Mouse (Mus musculus) c-Kit-positive CD71-positive TER-119-negative erythroid progenitor cells, embryonic 14.5 days (primary cell): ENCODE measurements around the gene Tnfrsf21.

Experiments used
- DNase-seq: peaks from one replicate; pipeline ENCODE4 v3.0.0-alpha.2; 2013; ENCODE audit warnings: low read depth

The Tnfrsf21 gene

DNA sequence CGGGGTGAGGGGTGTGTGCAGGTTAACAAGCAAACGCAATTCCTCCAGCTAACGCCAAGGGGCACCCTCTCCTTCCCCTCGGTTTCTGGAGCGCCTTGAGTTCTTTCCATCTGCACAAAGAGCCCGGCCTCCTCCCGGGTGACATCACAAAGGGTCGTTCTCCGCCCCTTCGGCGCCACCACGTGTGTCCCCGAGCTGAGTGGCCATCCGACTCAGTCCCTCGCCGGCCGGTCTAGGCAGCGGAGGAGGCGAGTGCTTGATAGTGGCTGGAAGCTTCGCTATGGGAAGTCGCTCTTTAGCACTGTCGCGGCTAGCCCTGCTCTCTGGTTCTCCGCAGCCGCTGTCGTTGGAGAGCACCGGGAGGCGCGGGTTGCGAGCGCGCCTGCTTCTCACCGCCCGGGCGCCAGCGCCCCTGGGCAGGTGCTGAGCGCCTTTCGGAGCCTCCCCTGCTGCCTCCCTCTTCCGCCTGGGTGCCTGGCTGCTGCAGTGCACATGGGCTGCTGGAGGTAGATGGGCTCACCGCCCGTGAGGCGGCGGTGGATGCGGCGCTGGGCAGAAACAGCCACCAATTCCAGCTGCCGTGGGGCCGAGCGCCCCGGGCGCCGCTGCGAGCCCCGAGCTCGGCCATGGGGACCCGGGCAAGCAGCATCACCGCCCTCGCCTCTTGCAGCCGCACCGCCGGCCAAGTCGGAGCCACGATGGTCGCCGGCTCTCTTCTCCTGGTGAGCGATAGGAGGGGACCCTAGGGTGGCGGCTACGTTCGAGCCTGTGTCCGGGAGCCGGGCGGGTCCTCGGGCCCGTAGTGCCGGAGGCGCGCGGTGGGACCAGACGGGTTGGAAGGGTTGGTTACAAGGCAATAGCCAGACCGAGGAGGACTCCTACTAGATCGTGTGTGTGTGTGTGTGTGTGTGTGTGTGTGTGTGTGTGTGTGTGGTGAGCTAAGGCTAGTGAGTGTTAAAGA is at the start of gene Tnfrsf21:
Gene Tnfrsf21, plus strand, starts transcription at position 185 of the 961 bp plus-strand sequence.
- DNase-seq = peak; percentile 93

DNA sequence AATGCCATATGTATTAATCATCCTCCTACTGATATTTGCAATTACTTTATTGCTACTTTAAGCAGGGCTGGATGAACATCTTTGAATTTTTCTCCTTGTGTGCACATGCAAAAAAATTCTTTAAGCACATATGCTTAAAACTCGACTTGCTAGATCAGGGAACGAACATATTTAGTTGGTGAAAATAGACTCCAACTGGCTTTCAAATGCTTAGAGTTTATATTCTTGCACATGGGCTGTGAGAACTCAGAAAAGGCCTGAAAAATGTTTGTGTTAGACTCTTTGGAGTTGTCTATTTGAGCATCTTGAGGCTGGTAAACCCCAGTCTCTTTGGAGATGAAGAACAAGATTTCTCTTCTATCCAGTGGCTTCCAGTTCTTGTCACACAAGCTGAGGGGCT is 48.2 kb upstream of the Tnfrsf21 start:
- no peak for DNase-seq

DNA sequence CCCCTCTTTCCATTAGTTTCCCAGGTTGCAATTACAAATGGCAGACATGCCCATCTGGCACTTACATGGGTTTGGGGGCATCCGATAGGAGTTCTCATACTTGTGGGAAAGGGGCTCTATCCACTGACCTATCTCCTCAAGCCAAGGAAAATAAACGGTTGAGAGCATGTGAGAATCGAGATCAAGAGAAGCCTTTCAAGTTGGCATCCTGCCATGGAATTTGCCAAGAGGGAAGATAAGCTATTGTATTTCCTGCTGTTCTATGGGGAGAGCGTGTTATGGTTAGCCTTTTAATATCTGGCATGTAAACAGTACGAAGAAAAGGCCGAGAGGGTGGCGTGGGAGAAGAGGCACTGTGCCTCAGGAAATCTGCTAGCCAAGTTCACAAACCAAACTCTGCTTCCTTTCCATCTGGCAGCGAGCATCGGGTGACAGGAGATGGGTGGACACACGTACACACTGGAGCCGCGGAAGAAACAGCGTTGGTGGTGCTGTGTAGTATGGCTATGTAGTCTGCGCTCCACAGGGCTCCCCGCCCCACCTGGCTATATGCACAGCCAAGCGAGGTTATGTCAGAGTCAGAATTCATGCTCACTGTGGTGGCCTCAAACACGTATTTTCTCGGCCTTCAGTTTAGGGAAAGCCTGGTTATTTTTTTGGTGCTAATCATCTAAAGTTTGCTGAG is 40.9 kb upstream of the Tnfrsf21 start:
- DNase-seq = no peak

DNA sequence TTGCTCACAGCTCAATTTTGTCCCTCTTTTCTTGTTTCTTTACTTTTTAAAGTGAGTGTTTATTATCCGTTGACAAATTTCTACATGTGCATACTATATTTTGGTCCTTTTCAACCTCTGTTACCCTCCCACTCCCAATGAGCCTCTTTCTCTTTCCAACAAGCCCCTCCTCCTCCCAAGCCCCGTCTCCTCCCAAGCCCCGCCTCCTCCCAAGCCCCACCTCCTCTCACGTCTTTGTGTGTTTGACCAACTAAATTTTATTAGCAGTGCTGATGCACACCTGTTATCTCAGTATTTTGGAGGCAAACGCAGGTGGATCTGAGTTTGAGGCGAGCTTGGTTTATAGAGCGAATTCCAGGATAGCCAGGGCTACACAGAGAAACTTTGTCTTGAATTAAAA is 38.6 kb upstream of the Tnfrsf21 start:
- DNase-seq = no peak

DNA sequence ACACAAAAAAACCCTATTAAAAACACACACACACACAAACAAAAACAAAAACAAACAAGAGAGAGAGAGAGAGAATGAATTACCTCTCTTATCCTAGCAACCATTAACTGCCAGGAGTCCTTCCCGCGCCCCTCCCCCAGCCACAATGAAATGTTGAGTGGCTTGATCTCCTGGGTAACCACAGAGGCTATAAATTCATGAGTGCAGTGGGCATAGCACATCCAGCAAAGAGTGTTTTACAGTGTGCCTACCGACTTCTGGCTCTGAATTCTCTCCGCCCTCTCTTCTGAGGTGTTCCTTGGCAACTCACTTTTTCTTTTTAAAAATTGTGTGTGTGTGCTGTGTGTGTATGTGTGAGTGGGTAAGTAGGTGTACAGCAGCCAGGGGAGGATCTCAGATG is 38.0 kb upstream of the Tnfrsf21 start:
- no peak for DNase-seq

DNA sequence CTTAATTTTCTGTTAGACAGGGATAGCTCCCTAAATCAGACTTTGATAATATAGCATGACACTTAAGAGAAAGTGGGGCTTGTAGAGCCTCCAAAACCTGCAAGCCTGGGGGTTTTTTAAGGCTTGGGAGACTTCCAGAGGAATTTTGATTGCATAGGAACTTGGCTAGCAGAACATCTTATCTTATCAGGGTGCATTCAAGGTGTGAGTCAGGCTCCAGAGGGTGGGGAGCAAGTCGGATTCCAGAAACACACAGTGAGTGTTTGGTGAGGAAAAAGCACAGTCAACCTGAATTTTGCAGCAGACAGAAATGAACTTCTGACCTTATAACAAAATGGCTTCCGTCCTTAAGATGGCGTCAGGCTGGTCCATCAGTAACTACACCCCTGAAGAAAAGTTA is 34.5 kb upstream of the Tnfrsf21 start:
- no peak for DNase-seq

DNA sequence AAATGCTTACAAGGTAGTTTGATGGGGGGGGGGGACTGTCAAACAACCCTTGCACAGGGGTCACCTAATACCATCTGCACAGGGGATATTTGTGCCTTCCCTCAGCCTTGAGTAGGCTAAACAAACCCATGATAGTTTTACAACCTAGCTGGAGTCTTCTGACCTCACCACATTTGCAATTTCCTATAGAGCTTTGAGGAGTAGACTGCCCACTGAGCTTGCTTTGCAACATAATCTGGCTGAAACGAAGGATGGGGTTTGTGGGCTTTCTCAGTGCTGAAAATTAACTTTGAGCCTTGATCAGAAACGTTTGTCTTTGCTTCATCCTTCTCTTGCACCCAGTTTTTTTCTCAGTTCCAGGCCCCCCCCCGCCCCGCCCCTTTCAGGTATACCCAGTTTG is 33.8 kb upstream of the Tnfrsf21 start:
- no peak for DNase-seq

DNA sequence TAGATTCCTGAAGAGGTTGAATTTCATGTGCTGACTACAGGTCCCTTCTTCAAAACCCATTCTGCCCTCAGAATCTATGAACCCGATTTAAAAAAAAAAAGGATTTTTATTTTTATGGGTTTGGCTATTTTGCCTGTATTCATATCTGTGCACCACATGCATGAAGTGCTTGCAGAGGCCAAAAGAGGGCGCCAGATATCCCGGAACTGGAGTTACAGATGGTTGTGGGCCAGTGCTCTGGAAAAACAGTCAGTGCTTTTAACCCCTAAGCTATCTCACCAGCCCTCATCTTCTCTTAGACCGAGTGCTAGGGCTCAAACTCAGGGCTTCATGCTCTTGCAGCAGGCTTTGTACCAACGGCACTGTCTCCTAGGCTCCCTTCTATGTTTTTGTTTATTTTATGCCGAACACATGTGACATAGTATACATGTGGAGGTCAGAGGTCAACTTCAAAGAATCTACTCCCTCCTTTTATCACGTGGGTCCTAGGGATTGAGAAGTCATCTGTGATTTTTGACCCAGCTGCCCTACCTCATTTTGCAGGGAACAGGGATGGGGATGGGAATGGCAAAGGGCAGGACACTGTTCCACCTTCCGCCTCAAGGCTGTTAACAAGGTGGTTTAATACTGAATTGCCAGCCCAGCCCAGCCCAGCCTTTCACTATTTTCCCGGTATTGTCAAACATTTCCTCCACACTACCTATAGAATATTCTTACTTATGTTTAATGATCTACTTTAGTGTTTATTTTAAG is 30.3 kb upstream of the Tnfrsf21 start:
- DNase-seq = peak; percentile 29

DNA sequence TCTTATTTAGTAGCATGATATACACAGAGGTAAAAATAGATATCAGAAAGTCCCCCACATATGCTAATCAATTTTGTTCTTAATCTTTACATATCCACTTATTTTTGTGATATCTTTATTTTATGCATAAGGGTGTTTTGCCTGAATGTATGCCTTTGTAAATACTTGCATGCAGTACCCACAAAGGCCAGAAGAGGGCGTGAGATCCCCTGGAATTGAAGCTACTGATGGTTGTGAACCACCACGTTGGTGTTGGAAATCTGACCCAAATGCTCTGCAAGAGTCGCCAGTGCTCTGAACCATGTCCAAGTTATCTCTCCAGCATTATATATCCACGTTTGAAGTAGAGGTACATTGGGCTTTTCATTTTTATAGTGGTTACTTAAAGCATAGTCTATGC is 28.7 kb upstream of the Tnfrsf21 start:
- peak; percentile 32 for DNase-seq

DNA sequence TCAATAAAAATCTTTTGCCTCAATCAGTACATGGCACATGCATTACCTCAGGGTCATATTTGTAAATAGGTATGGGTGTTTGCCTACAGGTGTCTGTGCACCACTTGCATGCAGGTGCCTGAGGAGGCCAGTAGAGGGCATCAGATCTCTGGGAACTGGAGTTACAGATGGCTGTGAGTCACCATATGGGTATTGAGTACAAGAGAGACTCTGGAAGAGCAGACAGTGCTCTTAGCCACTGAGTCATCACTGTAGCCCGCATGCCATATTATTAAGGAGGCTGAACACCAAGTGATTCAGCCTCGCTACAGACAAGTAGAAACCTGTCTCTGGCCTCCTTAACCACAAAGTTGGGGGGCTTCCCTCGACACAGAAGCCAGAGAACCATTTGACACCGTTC is 26.4 kb upstream of the Tnfrsf21 start:
- no peak for DNase-seq

DNA sequence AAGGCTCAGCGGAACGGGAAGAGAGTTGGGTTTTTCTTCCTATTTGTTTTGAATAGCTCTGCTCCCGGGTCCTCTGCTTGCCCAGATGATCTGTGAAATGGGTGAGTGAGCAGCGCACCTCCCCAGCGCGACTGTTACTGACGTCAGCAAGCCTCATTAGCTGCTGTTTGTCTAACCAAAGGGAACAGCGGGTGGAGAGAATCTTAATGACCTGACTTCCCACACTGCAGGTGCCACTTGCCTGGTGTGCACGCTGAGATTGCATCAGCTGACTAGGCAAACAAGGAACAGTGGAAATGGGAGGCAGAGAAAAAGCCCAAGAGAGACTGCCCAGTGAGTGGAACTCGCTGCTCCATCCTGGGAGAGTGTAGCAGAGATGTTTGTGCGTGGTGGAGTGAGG is 25.2 kb upstream of the Tnfrsf21 start:
- no peak for DNase-seq

DNA sequence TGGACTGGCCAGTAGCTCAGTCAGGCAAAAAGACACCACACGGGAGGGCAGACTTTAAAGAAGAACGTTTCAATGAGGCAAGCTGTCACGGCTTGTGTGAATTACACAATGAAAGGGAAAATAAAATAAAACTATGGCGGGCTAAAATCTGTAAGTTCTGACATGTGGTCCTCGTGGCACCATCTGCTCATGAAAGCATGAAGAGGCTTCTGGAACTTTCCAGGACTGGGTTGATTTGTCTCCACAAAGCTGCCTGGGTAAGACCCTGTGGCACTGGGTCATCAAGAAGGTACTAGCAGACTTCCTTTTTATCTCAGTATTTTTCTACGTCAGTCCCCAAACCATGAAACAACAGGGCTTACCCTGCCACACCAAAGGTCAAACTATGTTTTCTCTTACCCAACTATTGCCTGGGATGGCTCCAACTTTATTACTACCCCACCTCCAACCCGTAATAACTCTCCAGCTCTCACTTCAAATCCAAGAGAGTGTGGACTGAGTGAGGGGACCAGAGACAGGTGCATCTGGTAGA is 16.8 kb upstream of the Tnfrsf21 start:
- no peak for DNase-seq

DNA sequence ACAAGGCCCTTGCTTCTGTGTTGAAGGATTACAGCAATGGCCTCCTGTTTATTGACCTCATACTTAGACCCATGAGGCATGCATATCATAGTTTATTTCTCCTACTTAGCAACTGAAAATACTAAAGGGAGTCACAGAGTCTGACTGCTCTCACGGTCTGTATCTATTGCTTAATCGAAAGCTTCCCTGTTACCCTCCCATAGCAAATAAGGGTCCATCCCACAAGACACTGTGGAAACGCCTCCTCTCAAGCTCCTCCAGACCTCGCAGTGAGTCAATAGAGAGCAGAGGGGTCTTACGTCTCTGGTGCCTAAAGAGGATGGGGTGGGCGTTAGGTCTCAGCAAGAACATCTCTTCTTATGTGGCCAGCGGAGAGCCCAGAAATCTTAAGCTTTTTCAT is 15.8 kb upstream of the Tnfrsf21 start:
- DNase-seq = no peak

DNA sequence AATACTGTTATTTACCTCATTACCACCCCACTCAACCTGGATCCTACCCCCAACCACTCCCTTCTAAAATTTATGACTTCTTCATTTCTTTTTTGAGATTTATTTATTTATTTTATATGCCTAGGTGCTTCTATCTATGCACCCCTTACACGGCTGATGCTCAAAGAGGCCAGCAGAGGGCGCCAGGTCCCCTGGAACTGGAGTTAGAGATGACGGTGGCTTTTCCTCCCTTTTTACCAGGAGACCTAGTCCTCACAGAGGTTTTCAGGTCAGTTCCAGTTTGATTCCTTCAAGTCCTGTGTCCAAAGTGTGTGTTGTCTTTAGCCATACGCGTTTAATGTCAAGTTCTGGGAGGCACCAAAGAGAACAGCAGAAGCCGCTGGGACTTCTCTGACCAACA is 3.6 kb upstream of the Tnfrsf21 start:
- peak; percentile 71 for DNase-seq

DNA sequence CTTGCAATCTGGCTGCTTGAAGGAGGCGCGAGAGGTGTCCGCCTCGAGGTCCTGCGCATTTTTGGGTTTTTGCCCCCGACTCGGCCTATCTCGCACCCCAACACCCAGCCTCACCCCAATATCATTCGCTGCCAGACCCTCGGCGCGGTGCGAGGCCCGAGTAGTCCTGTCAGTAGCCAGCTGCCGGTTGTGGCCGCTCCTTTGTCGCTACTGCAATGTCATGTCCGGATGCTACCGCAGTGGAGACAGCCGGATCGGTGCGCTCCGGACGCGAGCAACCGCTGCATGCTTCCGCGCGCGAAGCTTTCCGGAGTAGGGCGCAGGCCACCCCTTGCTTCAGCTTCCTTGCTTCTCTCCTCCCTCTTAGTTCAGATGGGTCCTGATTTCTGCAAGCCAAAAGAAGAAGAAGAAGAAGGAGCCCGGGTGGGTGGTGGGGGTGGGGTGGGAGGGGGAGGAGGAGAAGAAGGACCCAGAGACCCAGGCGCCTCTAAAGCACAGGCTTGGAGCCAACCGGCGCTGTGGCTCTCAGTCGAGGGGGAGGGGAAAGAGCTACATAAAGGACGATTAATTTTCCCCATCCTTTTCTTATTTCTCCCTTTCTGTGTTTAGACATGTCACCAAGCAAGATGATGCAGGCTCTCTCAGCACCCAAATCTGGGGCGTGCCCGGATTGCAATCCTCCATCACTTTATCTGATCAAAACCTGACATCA is 1.1 kb downstream of the Tnfrsf21 start:
- no peak for DNase-seq

DNA sequence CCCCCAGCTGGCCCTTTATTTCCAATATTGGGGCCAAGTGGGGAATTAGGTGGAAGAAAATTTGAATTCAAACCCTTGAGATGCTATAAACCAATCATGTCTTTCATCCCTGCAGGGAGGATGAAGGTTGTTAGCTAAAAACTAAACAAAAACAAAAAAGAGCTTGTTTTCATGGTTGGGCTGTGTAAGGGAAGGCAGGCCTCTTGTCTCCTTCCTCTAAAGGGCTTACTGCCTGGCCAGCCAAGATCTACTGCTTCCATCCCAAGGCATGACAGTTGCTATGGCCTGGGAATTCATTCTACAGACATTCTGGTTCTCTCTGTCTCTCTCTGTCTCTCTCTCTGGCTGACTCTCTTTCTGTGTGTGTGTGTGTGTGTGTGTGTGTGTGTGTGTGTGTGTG is 1.7 kb downstream of the Tnfrsf21 start:
- DNase-seq = no peak

DNA sequence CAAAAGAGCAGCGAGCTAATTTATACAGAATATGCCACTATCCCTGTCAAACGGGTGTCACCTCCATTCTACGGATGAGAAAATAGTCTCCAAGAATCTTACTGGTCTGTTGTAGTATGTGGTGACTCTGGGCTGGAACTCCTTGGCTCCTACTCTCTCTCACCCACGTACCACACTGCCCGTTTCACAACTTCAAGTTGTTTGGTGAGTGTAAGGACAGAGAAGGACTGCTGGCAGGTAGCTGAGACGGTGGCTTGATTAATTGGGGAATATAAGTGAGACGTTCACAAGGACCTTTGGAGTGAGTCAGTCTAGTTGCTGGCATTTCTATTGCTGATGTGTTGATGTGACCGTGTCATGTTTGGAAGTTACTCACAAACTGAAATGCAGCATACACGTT is 3.3 kb downstream of the Tnfrsf21 start:
- DNase-seq = no peak

DNA sequence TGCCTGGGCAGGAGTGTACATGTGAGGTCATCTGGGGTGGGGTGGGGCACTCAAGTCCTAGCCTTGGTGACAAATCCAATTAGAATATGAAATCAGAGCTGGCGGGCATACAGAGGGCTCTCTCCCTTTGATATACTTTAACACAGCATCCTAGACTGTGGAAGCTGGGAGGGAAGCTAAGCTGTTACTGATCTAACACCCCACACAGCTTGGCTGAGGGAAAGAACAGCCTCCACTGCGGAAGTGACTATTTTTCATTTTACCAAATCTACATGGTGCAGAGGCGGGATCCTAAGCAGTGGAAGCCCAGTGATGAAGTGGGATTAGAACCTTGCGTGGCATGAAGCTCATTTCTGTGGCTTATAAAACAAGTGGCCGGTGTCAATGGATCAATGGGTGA is 4.7 kb downstream of the Tnfrsf21 start:
- no peak for DNase-seq

DNA sequence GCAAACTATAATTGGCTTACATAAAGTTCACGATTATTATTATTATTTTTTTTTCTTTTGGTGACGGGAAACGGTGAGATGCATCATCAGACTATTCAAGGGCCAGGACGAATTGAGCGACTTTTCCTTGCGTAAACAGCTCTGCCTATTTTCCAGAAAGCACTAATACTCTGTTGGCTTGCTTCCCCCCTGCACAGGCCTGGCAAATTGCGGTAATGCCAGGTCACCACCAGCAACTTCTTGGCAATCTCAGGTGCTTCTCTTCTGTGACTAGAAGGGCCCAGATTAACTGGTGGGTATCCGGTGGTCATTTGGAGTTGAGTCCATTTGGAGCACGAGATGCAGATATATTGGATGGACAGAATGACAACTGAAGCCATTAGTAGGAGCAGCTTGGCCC is 5.7 kb downstream of the Tnfrsf21 start:
- DNase-seq = no peak

DNA sequence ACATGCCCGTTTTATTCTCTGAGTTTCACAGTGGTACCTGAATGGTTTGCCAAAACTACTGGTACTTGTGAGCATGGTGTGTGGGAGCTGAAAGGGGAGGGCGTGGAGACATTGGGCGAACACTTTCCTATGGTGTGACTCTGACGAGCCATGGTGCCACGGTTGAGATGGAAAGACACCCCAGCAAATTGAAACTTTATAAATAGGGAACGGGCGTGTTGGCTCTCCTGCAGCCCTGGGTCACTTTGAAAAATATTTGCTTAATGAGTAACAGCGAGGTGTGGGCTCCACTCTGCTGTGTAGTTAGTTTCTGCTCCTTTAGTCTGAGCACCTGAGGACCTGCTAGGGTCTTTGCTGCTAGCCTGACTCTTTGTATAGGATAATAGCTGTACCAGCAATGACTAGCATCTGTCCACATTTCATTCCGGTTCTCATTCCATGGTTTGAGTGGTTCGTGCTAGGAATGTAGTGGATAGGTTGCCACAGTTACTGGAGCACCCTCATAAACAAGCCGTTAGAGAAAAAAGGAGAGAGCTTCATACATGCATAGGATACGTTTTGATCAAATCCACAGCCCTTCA is 7.4 kb downstream of the Tnfrsf21 start:
- no peak for DNase-seq

DNA sequence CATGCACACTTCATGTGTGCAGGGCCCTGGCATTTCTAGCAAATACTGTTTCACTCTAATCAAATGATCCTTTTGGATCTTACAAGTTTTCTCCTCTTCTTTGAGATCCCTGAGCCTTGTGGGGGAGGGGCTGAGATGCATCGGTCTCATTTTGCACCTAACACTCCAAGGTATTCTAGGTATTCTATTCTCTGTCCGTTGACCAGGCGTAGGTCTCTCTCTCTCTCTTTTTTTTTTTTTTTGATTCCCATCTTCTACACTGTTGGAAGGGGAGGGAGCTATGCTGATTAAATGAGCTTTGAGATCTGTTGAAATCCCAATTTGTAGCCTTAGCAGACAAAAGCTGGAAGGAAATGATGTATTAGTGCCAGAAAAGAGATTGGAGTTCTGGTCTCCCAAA is 8.2 kb downstream of the Tnfrsf21 start:
- no peak for DNase-seq
